Mouse (Mus musculus): ENCODE measurements around the gene Ddx43.
"Not testable (repeated sequence)": the region's sequence is repeated elsewhere in the genome, so short reads cannot be mapped to it uniquely, and the experiment has no call there.

Gene Ddx43

GRCm38 (mm10) chr9:78395630-78396351 is at the start of gene Ddx43:
Gene Ddx43, plus strand, starts transcription at chr9:78395777.
- peak; percentile 21 to 38 for DNase-seq

GRCm38 (mm10) chr9:78347004-78347403 is 48.6 kb upstream of the Ddx43 start:
- DNase-seq: no peak

GRCm38 (mm10) chr9:78348206-78349004 is 47.2 kb upstream of the Ddx43 start:
- not testable (repeated sequence) for DNase-seq

GRCm38 (mm10) chr9:78349141-78349540 is 46.4 kb upstream of the Ddx43 start:
- DNase-seq: not testable (repeated sequence)

GRCm38 (mm10) chr9:78350007-78350406 is 45.6 kb upstream of the Ddx43 start:
- DNase-seq: not testable (repeated sequence)

- no peak for DNase-seq
Measured at GRCm38 (mm10) chr9:78351504-78352220, 43.9 kb upstream of the Ddx43 start.

- DNase-seq: no peak
Measured at GRCm38 (mm10) chr9:78354665-78355578, 40.7 kb upstream of the Ddx43 start.

- no peak for DNase-seq
Measured at GRCm38 (mm10) chr9:78355611-78356010, 40.0 kb upstream of the Ddx43 start, which contains the start of gene Gsta2. Gene Gsta2, minus strand, starts transcription at chr9:78355788.

GRCm38 (mm10) chr9:78358053-78358452 is 37.5 kb upstream of the Ddx43 start:
- peak; percentile 47 to 77 for DNase-seq

GRCm38 (mm10) chr9:78359750-78360483 is 35.7 kb upstream of the Ddx43 start:
- DNase-seq: no peak

- no peak for DNase-seq
Measured at GRCm38 (mm10) chr9:78360484-78360872, 35.1 kb upstream of the Ddx43 start.

GRCm38 (mm10) chr9:78363374-78363773 is 32.2 kb upstream of the Ddx43 start:
- no peak for DNase-seq

- DNase-seq: no peak
Measured at GRCm38 (mm10) chr9:78364701-78365100, 30.9 kb upstream of the Ddx43 start.

GRCm38 (mm10) chr9:78365850-78366544 is 29.6 kb upstream of the Ddx43 start:
- no peak for DNase-seq

- DNase-seq: not testable (repeated sequence)
Measured at GRCm38 (mm10) chr9:78367959-78368358, 27.6 kb upstream of the Ddx43 start, which contains the start of gene Dppa5a. Gene Dppa5a, minus strand, starts transcription at chr9:78368177.

GRCm38 (mm10) chr9:78368671-78369293 is 26.8 kb upstream of the Ddx43 start:
- no peak for DNase-seq

GRCm38 (mm10) chr9:78369349-78369748 is 26.2 kb upstream of the Ddx43 start:
- no peak for DNase-seq

- no peak for DNase-seq
Measured at GRCm38 (mm10) chr9:78369786-78370185, 25.8 kb upstream of the Ddx43 start.

GRCm38 (mm10) chr9:78371441-78371840 is 24.1 kb upstream of the Ddx43 start:
- no peak for DNase-seq

GRCm38 (mm10) chr9:78372827-78373504 is 22.6 kb upstream of the Ddx43 start:
- DNase-seq: no peak
